Mouse (Mus musculus) stomach, embryonic 14.5 days (tissue): ENCODE measurements around the gene Nsmce1. TPM values are rescaled to one million over a fixed set of nuclear protein-coding genes. Genes with fewer than 3 reads are reported as not detected.

Experiments
- ATAC-seq: fragments of 200-750 bp; cut with Nextera tagmentation; 2 replicates; pipeline ENCODE4 v1.8.0; 2017; ENCODE audit warnings: low read depth, moderate TSS enrichment; ENCODE audit not compliant: insufficient number of reproducible peaks, insufficient read depth, low FRiP score
- H3K27ac ChIP-seq: fragments of 300-500 bp; sonication (generic); 2 replicates; pipeline ENCODE4 v1.5.1; 2014; ENCODE audit warnings: mild to moderate bottlenecking, low read length, moderate library complexity, mixed read lengths
- H3K27me3 ChIP-seq: fragments of 300-500 bp; sonication (generic); 2 replicates; pipeline ENCODE4 v1.6.1; 2014; ENCODE audit warnings: low read length, control low read depth, mixed read lengths; ENCODE audit not compliant: control insufficient read depth, insufficient read depth
- H3K36me3 ChIP-seq: fragments of 300-500 bp; sonication (generic); 2 replicates; pipeline ENCODE4 v1.6.1; 2014; ENCODE audit warnings: mild to moderate bottlenecking, control low read depth, low read length, moderate library complexity, mixed read lengths; ENCODE audit not compliant: control insufficient read depth, insufficient read depth
- H3K4me1 ChIP-seq: fragments of 300-500 bp; sonication (generic); 2 replicates; pipeline ENCODE4 v1.6.1; 2014; ENCODE audit warnings: low read length, control low read depth, mixed read lengths; ENCODE audit not compliant: control insufficient read depth, insufficient read depth
- H3K4me2 ChIP-seq: fragments of 300-500 bp; sonication (generic); replicated peaks from 2 replicates; pipeline ENCODE4 v1.6.1; 2014; ENCODE audit warnings: low read depth, low read length, control low read depth
- H3K4me3 ChIP-seq: fragments of 300-500 bp; sonication (generic); 2 replicates; pipeline ENCODE4 v1.5.1; 2014; ENCODE audit warnings: low read depth, low read length, control low read depth
- H3K9ac ChIP-seq: fragments of 300-500 bp; sonication (generic); replicated peaks from 2 replicates; pipeline ENCODE4 v1.6.1; 2014; ENCODE audit warnings: low read depth, mild to moderate bottlenecking, control low read depth, low read length, moderate library complexity, mixed read lengths
- H3K9me3 ChIP-seq: fragments of 300-500 bp; sonication (generic); 2 replicates; pipeline ENCODE4 v1.6.1; 2016; ENCODE audit warnings: low read depth, low read length, control low read depth; ENCODE audit not compliant: control insufficient read depth
- WGBS: fragments of 180-500 bp; shearing (Covaris S2); extraction: QIAGEN DNeasy Blood & Tissue Kit; methylation state at CpG from one replicate; pipeline ENCODE4 v1.1.7; 2014; 5-methylcytosine and 5-hydroxymethylcytosine counted together
- polyA plus RNA-seq: library from polyadenylated mRNA; unstranded; fragments of >200 nt; fragmentation: Nextera tagmentation; extraction: Ambion mirVana; gene quantifications from 2 replicates; pipeline ENCODE4 v1.2.1, GENCODE M21; 2014

The Nsmce1 gene
- polyA plus RNA-seq, 1 experiment from 2014 or later: 140 TPM

- no peak overlapping the region for H3K9ac ChIP-seq
- no peaks in the 10 kb centered on the region for H3K27me3 ChIP-seq
- no peak for ATAC-seq
- H3K4me1 ChIP-seq: no peaks in the 10 kb centered on the region
- 89% methylated on average over 8 of the region's 8 CpGs for WGBS
- H3K4me3 ChIP-seq: no peak overlapping the region
- H3K4me2 ChIP-seq: no peak overlapping the region
- H3K27ac ChIP-seq: no peak overlapping the region
- no peaks in the 10 kb centered on the region for H3K36me3 ChIP-seq
- no peaks in the 10 kb centered on the region for H3K9me3 ChIP-seq
Observed at GRCm38 (mm10) chr7:125516723-125517122, 25.3 kb upstream of the Nsmce1 start.

DNA sequence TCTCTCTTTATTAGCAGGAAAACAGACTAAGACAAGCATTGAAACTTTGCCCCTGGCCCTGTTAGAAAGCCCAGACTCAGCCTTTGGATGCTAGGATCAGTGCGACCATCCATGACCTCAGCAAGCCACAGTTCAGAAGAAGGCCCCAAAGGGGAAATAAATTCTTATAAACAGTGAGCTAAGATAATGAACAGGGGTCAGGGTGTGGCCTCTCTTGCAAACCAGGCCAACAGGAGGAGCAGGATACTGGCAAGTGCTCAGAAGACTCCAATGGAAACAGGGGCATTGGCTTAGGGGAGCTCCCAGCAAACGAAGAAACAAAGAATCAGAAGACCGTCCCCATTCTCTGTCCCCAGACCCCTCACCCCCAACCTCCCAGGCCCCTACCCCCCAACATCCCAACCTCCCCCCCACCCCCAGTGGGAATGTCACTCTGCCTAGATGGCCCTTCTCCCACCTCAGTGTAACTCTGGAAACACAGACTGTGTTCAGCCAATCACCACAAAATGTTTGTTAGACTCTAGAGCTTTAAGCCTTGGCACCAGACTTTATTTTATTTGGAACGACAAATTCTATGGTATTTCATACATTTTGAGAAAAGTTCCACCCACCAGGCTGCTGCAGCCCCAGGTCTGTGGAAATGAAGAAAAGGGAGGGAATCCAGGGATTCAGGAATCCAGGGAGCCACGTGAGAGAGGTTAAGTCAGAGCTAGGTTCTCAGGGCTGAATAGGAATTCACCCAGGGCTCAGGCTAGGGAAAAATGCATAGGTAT is 23.9 kb upstream of the Nsmce1 start:
- Histone ChIP-seq H3K4me2 (no peak overlapping the region), H3K36me3 (no peaks in the 10 kb centered on the region), H3K9ac (no peak overlapping the region), H3K9me3 (no peaks in the 10 kb centered on the region), H3K4me1 (no peaks in the 10 kb centered on the region), H3K27me3 (no peaks in the 10 kb centered on the region), H3K27ac (no peak overlapping the region), H3K4me3 (no peak overlapping the region)
- WGBS: 62% methylated on average over 5 of the region's 5 CpGs
- no peak for ATAC-seq

- no peaks in the 10 kb centered on the region for H3K4me1 ChIP-seq
- H3K9me3 ChIP-seq: no peaks in the 10 kb centered on the region
- no peaks in the 10 kb centered on the region for H3K36me3 ChIP-seq
- 65% methylated on average over 2 of the region's 2 CpGs for WGBS
- no peak overlapping the region for H3K27ac ChIP-seq
- H3K4me2 ChIP-seq: no peak overlapping the region
- H3K9ac ChIP-seq: no peak overlapping the region
- ATAC-seq: no peak
- no peak overlapping the region for H3K4me3 ChIP-seq
- no peaks in the 10 kb centered on the region for H3K27me3 ChIP-seq
Observed at GRCm38 (mm10) chr7:125511852-125512251, 20.5 kb upstream of the Nsmce1 start.

- Histone ChIP-seq H3K4me2 (no peak overlapping the region), H3K27ac (no peak overlapping the region), H3K4me3 (no peak overlapping the region), H3K4me1 (no peaks in the 10 kb centered on the region), H3K36me3 (no peaks in the 10 kb centered on the region), H3K27me3 (no peaks in the 10 kb centered on the region), H3K9me3 (no peaks in the 10 kb centered on the region), H3K9ac (no peak overlapping the region)
- 74% methylated on average over 5 of the region's 5 CpGs for WGBS
- no peak for ATAC-seq
Observed at GRCm38 (mm10) chr7:125511432-125511831, 20.0 kb upstream of the Nsmce1 start.

GRCm38 (mm10) chr7:125507279-125507678 is 15.9 kb upstream of the Nsmce1 start:
- Histone ChIP-seq H3K4me2 (no peak overlapping the region), H3K9me3 (no peaks in the 10 kb centered on the region), H3K4me3 (no peak overlapping the region), H3K36me3 (no peaks in the 10 kb centered on the region), H3K27ac (no peak overlapping the region), H3K9ac (no peak overlapping the region), H3K4me1 (no peaks in the 10 kb centered on the region), H3K27me3 (no peaks in the 10 kb centered on the region)
- WGBS: 84% methylated on average over 2 of the region's 2 CpGs
- ATAC-seq: no peak

GRCm38 (mm10) chr7:125505568-125505967 is 14.2 kb upstream of the Nsmce1 start:
- Histone ChIP-seq H3K27ac (no peak overlapping the region), H3K4me1 (no peaks in the 10 kb centered on the region), H3K4me3 (no peak overlapping the region), H3K36me3 (no peaks in the 10 kb centered on the region), H3K9me3 (no peaks in the 10 kb centered on the region), H3K4me2 (no peak overlapping the region), H3K27me3 (no peaks in the 10 kb centered on the region), H3K9ac (no peak overlapping the region)
- 83% methylated on average over 10 of the region's 10 CpGs for WGBS
- ATAC-seq: no peak

GRCm38 (mm10) chr7:125504618-125505017 is 13.2 kb upstream of the Nsmce1 start:
- no peaks in the 10 kb centered on the region for H3K9me3 ChIP-seq
- no peaks in the 10 kb centered on the region for H3K4me1 ChIP-seq
- no peak for ATAC-seq
- H3K4me2 ChIP-seq: no peak overlapping the region
- no peaks in the 10 kb centered on the region for H3K27me3 ChIP-seq
- H3K9ac ChIP-seq: no peak overlapping the region
- H3K27ac ChIP-seq: no peak overlapping the region
- WGBS: 85% methylated on average over 5 of the region's 5 CpGs
- H3K36me3 ChIP-seq: no peaks in the 10 kb centered on the region
- H3K4me3 ChIP-seq: no peak overlapping the region

GRCm38 (mm10) chr7:125503374-125504092 is 12.1 kb upstream of the Nsmce1 start:
- WGBS: 86% methylated on average over 5 of the region's 5 CpGs
- no peaks in the 10 kb centered on the region for H3K4me1 ChIP-seq
- H3K9ac ChIP-seq: no peak overlapping the region
- H3K27me3 ChIP-seq: no peaks in the 10 kb centered on the region
- ATAC-seq: no peak
- H3K9me3 ChIP-seq: no peaks in the 10 kb centered on the region
- H3K27ac ChIP-seq: no peak overlapping the region
- no peak overlapping the region for H3K4me2 ChIP-seq
- no peaks in the 10 kb centered on the region for H3K36me3 ChIP-seq
- no peak overlapping the region for H3K4me3 ChIP-seq
